Mouse (Mus musculus) kidney, postnatal 25 days (tissue): Measurements from ENCODE around the gene Nsmce4a.

ENCODE experiments used
- DNase-seq, 2 experiments: peaks; one replicate each; pipeline ENCODE4 v3.0.0; 2021; ENCODE audit warnings: mixed read lengths in 2 of 2

The Nsmce4a gene

DNA sequence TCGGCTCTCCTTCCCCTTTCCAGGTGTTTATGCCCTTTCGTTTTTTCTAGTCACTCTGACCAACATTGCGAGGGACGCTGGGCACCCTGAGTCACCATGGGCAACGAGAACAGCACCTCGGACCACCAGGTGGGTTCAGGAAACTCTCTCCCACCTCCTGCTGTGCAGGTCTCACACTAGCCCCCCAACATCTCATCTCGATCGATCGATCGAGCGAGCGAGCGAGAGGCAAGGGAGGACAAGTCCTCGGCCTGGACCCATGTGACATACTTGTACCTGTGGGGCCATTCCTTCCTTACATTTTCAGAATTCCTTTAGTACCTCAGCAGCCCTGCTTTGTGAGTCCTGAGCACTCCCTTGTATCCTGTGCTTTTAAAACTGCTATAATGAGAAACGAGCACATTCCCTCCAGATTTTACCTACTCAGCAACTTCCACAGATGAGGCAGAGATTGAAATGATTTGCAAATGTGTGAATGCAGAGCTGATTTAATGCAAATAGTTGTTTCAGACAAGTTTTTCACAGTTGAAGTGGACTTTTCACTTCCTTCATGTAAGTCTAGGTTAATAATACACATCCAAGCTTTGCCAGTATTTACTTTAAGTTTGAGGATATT, 4.6 kb upstream of the Nsmce4a start, which contains the start of gene Tacc2:
Gene Tacc2 (plus strand): TSS at position 51 of the 616 bp plus-strand sequence.
- no peak for DNase-seq

DNA sequence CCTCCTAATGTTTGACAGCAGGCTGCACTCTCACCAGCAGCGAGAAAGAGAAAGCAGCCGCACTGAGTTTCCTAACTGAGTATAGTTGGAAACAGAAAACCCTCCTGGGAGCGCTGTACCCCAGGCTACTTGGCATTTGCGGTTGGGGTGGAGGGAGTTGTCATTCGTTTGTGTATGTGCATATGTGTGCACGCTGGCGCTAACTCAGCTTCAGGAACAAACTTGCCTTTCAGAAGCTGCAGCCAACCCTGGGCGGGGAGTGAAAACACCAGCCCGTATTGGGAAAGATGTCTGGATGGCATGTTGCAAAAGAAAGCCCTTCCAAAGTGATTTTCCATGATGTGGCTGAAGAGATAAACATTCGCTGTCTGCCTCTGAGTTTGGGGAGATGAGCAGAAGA, 4.1 kb upstream of the Nsmce4a start:
- DNase-seq: peak; percentile 27 to 52

DNA sequence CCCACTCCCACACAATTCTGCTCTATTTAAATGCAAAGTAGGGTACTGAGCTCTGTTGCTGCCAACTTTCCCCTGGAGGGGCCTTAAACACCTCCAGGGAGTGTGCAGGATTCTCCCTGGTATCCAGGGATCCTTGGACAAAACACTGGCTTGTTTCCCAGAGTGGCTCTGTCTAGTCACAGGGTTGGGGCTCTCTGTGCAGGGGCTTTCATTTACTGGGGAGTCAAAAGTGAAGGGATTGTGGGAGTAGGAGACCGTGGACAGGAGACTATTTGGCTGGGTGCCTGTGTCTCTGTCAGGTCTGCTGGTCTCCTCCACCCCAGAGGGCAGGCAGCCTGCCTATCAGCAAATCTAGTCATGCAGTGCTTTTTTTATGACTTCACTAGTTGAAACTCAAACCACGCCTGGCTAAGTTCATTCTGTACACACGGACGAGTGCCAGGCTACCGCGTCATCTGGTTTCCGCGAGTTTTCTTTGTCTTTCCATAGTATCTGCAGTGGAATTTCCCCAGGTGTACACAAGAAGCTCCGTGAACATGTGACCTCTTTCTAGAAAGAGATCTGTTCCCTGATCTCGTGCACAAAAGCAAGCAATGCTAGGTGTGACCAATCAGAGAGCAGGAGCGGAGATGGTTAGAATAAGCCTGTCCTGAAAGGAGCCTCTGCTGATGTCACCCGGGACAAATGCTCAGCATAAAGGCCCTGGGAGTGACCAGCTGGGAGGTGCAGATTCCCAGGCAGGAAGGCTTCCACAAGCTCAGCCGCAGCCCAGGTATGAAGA, 1.5 kb upstream of the Nsmce4a start:
- peak; percentile 83 to 91 for DNase-seq

DNA sequence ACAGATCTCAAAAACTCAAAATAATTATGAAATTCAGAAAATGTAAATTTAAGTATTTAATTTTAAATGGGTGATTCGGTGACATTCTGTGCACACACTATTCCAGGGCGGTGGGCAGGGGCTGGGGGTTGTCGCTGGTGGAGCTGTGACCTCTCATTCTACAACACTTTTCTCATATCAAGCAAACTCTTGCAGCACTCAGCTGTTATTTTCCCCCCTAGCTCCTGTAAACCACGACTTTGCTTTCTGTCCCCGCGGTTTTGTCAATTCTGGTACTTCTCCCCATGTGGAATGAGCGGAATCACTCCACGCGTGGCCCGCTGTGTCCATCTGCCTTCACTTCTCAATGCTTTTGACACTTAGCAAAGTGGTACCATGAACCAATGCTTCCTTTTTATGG, 828 bp upstream of the Nsmce4a start:
- DNase-seq: no peak

DNA sequence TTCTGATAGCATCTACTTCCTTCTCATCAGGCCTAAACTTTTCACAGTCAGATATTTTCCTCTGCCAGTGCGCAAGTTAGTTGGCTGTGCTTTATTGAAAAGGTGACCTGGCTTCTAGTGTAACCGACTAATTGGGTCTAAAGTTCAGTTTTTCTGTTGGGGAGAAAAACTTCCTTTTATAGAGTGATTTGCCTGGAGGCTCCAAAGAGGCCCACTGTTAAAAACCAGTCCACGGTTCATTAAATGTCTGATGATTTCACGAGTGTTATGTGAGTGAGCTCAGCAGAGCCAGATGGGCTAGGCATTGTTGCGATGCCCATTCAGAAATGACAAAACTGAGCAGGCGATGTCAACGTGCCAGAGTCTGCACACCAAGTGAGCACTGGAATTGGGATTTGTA, 2.4 kb downstream of the Nsmce4a start:
- DNase-seq: no peak

DNA sequence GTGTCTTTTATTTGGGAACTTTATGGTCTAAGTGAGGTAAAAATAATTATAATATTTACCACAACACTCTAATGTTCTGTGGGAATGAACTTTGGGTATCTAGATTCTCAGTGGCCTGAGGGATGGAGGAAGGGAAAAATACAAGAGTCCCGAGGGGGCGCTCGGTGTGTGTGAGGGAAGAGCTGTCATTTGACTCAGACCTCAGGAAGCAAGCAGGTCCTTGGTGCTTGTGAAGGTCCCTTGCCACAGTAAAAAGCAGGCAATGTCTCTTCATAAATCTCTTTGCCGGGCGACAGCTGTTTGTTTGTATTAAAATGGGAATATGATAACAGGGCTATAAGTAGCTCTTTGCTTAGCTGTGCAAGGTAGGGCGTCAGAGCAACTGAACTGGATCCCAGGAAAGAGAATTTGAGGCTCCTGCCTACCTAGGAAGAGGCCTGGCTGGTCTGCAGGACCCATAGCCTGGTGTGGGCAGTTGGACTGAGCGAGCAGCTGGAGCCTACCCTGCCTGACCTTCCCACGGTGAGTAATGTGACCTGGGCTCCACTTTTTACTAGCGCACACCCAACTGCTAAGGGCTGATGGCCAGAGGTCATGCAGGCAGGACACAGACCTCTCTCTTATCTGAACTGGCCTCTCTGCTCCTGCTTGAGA, 4.0 kb downstream of the Nsmce4a start:
- DNase-seq: peak in 1 of 2 experiments; percentile 53

DNA sequence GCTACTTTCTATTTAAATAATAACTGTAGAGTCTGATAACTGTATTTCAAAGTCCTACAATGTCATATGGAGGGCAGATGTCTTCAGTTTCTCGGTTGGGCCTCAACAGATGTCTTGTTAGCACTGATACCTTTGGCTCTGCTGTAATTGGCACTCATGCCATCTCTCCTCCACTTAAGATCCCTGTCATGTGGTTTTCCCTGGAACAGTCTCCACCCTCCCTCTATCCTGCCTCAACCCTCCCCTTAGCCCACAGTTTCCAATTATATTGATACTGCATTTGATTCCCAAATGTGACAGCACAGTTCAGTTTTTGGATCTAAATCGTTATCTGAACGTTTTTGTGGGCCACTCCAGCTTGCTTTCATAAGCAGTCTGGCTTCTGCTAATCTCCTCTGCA, 8.3 kb downstream of the Nsmce4a start:
- no peak for DNase-seq

DNA sequence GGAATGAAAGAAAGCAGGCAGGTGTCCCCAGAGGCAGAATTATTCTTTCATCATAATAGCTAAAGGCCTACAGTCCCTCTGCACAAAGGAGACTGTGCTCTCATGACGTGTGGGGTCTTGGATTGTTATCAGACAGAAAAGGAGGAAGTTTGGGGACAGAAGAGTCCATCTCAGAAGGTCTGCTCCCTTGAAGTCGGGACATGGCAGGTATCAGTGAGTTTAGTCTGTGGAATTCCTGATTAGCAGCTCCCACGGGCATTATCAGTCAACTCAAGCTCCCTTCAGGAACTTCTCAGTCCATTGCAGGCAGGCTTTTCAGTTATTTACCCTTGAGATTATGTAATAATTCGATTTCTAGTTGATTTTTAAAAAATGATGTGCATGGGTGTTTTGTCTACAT, 9.0 kb downstream of the Nsmce4a start:
- DNase-seq: no peak

DNA sequence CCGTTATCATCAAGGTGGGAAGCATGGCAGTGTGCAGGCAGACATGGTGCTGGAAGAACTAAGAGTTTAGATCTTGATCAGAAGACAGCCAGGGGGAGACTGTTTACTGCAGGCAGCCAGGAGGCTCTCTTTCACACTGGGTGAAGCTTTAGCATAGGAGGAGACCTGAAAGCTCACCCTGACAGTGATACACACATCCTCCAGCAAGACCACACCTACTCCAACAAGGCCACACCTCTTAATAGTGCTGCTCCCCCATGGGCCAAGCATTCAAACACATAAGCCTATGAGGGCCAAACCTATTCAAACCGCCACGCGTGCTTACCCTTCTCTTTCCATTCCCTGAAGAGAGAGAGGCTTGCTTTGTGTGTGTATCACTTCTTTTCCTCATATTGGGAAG, 9.6 kb downstream of the Nsmce4a start:
- DNase-seq: no peak

DNA sequence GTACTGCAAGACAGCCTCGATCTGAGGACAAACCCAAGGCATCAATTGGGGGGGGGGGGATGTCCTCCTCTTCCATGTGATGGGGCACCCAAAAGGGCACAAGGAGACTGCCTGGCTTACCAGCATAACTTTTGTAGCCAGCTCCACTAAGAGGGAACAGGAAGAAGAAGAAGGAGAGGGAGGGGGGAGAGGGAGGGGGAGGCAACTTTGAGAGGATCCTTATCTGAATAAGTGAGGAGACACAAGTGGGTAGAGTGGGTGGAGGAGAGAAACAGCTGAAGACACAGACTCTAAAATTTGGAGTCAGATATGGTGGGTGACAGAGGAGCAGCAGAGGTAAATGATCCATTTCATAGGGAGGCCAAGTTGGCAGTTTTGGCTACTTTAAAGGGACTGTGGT, 12.0 kb downstream of the Nsmce4a start:
- DNase-seq: no peak

DNA sequence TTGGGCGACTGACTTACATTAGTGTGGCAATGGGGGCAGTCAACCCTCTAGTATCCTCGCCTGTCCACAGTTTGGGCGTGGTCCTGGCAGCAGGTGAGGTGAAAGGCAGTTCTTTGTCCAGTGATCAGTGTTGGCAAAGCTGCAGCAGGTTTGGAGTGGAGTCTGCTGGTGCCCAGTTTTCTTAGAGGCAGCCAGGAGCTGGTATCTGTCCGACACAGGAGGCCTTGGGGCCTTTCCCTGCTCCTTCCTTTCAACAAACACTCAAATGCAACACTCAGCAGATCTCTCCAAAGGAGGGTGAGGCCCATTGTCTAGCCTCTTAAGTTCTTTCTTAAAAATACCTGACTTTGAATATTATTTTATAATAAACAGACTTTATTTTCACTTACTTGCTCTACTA, 14.3 kb downstream of the Nsmce4a start:
- DNase-seq: no peak

DNA sequence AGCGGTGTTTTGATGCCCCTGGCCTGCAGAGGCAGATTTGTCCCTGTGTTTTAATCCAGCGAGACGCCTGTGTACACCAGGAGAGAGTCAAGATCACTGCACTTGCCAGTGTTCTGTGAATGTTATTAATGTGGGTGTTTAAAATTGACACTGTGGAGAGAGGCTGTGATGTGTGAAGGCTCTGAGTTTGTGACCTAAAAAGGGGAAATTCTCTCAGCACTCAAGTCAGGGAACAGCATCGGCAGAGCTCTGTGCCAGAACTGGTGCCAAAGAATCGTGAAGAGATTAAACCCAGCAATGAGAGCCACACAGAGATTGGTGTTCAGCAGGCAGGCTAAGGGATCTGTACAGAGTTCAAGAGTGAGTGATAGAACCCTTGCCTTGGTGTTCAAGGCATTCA, 17.3 kb downstream of the Nsmce4a start:
- no peak for DNase-seq

DNA sequence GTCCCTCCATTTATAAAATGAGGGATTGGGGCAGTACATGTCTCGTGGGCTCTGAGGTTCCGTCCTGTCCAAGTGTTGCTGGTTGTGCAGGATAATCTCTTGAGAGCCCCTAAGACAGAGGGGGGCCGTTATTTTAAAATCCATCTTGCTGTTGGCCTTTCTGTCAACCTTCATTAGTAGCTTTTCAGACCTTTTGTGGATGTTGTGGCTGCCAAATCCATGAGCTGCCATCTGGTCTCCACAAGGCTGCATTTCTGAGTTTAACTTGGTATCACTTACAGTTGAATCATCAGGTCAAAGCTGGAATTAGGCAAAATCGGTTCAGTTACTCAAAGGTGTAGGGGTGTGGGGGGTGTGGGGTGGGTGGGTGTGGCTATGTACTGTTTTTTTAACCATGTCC, 19.6 kb downstream of the Nsmce4a start:
- DNase-seq: no peak

DNA sequence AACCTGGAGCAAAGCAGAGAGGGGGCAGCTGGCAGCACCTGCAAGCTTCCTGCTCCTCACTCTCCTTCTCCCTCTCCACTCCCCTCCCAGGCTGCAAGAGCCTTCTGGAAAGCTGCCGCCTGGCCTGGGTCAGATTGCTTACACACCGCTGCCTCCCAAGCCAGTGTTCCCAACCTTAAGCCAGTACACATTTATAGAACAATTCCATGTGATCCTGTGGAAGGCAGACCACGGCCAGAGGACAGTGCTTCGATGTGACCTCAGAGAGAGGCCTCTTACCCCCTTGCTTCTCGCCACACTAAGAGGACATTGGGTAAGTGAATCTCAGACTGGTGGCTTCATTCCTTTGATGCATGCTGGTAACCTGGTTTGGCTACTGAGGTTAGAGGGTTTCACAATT, 20.1 kb downstream of the Nsmce4a start:
- peak; percentile 23 to 52 for DNase-seq

DNA sequence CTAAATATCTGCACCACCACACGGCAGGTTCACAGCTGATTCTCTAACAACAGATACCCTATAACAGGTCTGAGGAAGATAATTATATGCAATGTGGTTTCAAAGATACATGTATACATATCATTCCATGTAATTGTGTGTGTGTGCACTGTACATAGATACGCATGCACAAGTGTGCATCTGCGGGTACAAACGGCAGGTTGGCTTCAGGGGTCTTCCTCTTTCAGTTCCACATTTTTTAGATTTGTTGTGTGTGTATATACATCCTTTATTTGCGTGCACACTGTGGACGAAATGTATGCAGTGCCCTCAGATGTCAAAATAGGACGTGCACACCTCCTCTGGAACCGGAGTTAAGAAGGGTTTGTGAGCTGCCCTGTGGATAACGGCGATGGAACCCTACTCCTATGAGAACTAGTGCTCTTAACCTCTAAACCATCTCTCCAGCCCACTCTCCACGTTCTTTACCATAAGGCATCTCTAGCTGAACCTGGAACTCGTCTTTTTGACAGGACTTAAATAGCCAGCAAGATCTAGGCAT, 25.2 kb downstream of the Nsmce4a start:
- DNase-seq: no peak

DNA sequence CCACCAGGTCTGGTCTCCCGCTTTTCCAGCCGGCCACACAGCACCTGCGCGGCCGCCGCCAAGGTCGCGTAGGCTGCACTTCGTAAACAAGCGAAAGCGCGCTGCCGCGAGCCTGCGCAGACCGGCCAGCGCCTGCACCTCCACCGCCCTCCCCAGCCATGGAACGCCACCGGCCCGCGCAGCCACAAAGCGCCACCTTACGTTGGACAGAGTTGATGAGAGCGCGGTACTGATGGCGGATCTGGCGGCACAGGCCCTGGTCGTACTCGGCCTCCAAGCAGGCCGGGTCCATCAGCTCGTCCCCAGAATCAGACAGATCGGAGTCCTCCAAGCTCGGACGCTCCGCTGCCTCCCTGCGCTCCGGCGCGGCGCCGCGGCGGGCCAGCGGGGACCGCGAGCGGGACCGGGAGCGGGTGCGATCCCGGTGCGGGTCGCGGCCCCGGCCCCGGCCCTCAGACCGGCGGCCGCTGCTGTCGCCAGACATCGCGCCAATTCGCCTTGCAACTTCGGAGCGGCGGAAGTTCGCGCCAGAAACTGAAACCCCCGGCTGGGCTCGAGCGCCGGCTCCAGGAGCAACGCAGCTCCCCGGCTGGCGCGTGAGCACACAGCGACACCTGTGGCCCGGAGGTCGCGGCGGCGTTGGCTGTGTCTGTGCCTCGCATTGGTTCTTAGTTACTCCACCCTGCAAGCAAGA, 26.0 kb downstream of the Nsmce4a start:
- DNase-seq: peak; percentile 93 to 96

DNA sequence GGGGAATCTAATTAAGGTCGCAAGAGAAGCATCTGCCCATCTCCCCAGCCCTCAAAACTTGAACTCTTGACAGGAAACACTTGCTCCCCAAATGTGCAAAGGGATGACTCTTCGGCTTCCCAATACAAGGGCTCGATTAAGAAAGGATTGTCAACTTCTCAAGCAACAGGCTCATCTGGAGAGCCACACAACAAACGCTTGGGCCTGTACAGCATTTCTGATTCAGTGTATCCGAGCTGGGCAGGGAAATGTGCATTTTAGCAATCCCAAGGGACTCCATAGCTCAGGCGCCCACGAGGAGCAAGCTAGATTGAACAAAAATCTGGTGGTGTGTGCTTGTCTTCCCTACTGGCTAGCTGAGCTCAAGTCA, 26.5 kb downstream of the Nsmce4a start:
- no peak for DNase-seq

DNA sequence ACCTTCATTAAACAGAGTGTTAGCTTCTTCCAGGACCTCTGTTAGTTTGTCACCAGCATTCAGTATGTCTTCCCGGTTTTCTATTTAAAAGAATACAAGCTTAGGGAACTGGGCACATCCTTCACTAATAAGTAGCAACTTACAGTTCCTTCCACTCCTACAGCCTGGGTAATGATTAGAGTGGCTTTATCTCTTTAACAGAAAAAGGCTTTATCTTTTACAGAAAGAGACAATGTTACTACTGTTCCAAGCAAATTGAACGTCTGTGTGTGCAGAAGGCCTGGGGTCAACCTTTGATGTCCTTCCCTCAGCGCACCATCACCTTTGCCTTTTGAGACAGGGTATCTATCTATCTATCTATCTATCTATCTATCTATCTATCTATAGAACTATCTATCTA, 27.0 kb downstream of the Nsmce4a start:
- DNase-seq: no peak

DNA sequence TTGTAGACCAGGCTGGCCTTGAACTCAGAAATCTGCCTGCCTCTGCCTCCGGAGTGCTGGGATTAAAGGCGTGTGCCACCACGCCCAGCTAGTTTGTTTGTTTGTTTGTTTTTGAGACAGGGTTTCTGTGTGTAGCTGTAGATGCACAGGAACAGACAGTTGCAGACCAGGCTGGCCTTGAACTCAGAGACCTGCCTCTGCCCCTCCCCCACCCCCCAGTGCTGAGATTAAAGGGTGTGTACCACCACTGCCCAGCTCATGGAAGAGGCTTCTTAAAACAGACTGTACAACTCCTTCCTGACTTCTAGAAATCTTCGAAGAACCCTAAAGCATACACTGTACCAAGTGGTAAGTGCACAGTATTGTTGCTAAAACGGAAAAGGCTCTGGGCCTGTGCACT, 27.5 kb downstream of the Nsmce4a start:
- DNase-seq: no peak

DNA sequence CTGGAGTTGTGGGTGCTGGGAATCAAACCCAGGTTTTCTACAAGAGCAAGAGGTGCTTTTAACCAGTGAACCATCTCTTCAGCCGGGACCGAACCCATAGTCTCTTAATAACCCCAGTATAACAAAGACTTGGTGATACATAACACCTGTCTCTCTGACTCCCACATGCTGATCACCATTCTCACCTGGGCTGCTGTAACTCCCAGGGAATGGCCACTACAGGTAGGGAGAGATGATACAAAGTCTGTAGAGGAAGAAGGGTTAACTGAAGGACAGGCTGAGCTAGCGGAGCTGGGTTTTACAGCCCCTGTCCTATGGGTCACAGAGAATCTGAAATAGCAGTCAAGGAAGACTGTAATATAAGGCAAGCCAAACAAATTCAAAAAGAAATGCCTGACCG, 29.7 kb downstream of the Nsmce4a start:
- DNase-seq: no peak

DNA sequence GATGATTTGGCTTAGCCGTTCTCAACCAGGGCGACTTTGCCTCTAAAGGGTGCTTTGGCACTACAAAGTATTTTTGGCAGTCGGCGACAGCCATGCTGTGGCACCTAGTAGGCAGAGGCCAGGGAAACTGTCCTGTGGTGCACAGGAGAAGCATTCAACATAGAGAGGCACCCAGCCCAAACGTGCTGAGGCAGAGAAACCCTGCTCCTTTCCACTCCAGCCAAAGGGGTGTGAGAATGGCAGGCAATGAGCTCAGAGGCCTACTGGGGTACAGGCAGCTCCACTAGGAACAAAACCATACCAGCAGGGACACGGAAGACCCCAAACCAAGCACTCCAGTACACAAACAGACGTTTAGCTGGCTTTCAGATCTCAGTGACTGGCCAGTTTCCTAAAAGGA, 32.7 kb downstream of the Nsmce4a start:
- no peak for DNase-seq

DNA sequence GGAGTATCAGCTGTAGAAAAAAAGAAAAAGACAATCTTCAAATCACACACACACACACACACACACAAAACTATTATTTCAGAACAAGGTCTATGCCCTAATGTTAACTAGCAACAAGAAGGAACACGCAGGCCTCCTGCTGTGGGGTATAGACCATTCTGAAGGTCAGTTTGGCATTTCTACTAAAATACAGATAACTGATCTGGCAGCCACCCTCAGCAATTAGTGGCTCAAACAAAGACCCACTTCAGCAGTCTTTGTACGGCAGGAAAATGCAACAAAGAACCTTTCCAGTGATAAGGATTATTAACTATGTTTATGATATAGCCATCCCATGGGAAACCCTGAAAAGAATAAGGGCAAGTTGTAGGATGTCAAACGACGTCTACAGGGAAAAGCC, 35.9 kb downstream of the Nsmce4a start:
- DNase-seq: no peak

DNA sequence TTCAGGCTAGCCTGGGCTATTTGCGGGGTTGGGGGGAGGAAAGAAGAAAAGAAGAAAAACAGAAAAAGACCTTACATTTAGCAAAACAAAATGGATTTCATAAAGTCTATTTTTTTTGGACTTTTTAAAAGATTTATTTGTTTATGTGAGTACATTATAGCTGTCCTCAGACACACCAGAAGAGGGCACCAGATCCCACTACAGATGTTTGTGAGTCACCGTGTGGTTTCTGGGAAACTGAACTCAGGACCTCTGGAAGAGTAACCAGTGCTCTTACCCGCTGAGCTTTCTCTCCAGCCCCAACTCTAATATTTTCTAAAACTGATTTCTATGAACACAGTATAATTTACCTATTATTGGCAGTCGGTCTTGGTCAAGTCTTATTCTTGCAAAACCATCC, 37.7 kb downstream of the Nsmce4a start:
- no peak for DNase-seq
